Mouse (Mus musculus): ENCODE data around the gene Foxp4.

DNA sequence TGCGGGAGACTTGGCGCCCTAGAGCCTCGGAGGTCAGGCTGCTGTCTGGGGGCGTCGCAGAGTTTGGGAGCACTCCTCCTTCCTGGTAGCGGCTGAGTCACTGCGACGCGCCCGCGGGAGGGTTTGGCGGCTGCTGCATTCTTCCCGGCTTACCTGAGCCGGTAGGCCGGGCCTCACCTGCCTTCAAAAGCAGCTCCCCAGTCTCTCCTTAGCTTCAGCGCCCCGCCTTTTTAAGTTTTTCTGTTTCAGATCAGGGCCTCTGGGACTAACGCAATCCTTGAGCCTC, 90.0 kb downstream of the Foxp4 start, which contains the start of gene Mdfi:
- TF ChIP-seq CTCF (IDR thresholded peaks at IDR 0.05; ENCODE audit: low read depth) (no peak), EP300 (IDR thresholded peaks at IDR 0.05; ENCODE audit: low read depth) (no peak)

Measured in liver, embryonic 14.5 days (tissue).